Mouse (Mus musculus) adrenal gland, adult 8-10 months (tissue): Measurements from ENCODE around the gene BC048403. TPM values are rescaled to one million over a fixed set of nuclear protein-coding genes. Genes with fewer than 3 reads are reported as not detected.

Experiments used
- total RNA-seq, 4 experiments: library from RNA; stranded (reverse); gene quantifications; 2 replicates each; pipeline ENCODE4 v1.2.4; 2022

The BC048403 gene
- total RNA-seq, 4 experiments from 2014 or later = 7.3 to 13.3 (median 10.3) TPM

Other genes with a start within 250 kb of the BC048403 start
- 10 to 100 TPM; 39.5 to 57.7 (median 47.9) TPM for gene Tbk1, start 153.2 kb upstream of the BC048403 start, total RNA-seq
- 10 to 100 TPM; 57.5 to 79.4 (median 65.6) TPM for gene Xpot, start 113.6 kb upstream of the BC048403 start, total RNA-seq
- not detected for gene D930020B18Rik, start 98.3 kb upstream of the BC048403 start, total RNA-seq